Mouse (Mus musculus) heart, embryonic 13.5 days (tissue): ENCODE results near the gene Ptma. TPM values are rescaled to one million over a fixed set of nuclear protein-coding genes. Genes with fewer than 3 reads are reported as not detected.
"Not testable (repeated sequence)": the region's sequence is repeated elsewhere in the genome, so short reads cannot be mapped to it uniquely, and the experiment has no call there.

ENCODE experiments used
- ATAC-seq: fragments of 200-750 bp; cut with Nextera tagmentation; 2 replicates; pipeline ENCODE4 v1.8.0; 2017; ENCODE audit warnings: moderate TSS enrichment; ENCODE audit not compliant: insufficient number of reproducible peaks, low FRiP score, low TSS enrichment; ENCODE audit errors: extremely low read depth
- H3K27ac ChIP-seq: fragments of 300-500 bp; sonication (generic); replicated peaks from 2 replicates; pipeline ENCODE4 v1.5.1; 2015; ENCODE audit warnings: moderate library complexity, mild to moderate bottlenecking, inconsistent platforms
- H3K27me3 ChIP-seq: fragments of 300-500 bp; sonication (generic); replicated peaks from 2 replicates; pipeline ENCODE4 v1.6.1; 2015; ENCODE audit warnings: mild to moderate bottlenecking, inconsistent platforms
- H3K36me3 ChIP-seq: fragments of 300-500 bp; sonication (generic); 2 replicates; pipeline ENCODE4 v1.6.1; 2015; ENCODE audit warnings: mild to moderate bottlenecking, inconsistent platforms
- H3K4me1 ChIP-seq: fragments of 300-500 bp; sonication (generic); 2 replicates; pipeline ENCODE4 v1.6.1; 2015; ENCODE audit warnings: inconsistent platforms
- H3K4me2 ChIP-seq: fragments of 300-500 bp; sonication (generic); 2 replicates; pipeline ENCODE4 v1.6.1; 2015; ENCODE audit warnings: inconsistent platforms, mild to moderate bottlenecking, moderate library complexity
- H3K4me3 ChIP-seq: fragments of 300-500 bp; sonication (generic); 2 replicates; pipeline ENCODE4 v1.5.1; 2015; ENCODE audit warnings: moderate library complexity, mild to moderate bottlenecking, inconsistent platforms
- H3K9ac ChIP-seq: fragments of 300-500 bp; sonication (generic); 2 replicates; pipeline ENCODE4 v1.6.1; 2015; ENCODE audit warnings: inconsistent platforms, mild to moderate bottlenecking, moderate library complexity
- H3K9me3 ChIP-seq: fragments of 300-500 bp; sonication (generic); 2 replicates; pipeline ENCODE4 v1.6.1; 2016; ENCODE audit warnings: inconsistent platforms
- WGBS: fragments of 180-500 bp; shearing (Covaris S2); methylation state at CpG from one replicate; pipeline ENCODE4 v1.1.7; 2015; ENCODE audit warnings: mixed read lengths; 5-methylcytosine and 5-hydroxymethylcytosine counted together
- polyA plus RNA-seq: library from polyadenylated mRNA; unstranded; fragments of >200 nt; fragmentation: Nextera tagmentation; extraction: Ambion mirVana; gene quantifications from 2 replicates; pipeline ENCODE4 v1.2.1, GENCODE M21; 2015

Ptma gene
- polyA plus RNA-seq, 1 experiment from 2014 or later = 934 TPM

DNA sequence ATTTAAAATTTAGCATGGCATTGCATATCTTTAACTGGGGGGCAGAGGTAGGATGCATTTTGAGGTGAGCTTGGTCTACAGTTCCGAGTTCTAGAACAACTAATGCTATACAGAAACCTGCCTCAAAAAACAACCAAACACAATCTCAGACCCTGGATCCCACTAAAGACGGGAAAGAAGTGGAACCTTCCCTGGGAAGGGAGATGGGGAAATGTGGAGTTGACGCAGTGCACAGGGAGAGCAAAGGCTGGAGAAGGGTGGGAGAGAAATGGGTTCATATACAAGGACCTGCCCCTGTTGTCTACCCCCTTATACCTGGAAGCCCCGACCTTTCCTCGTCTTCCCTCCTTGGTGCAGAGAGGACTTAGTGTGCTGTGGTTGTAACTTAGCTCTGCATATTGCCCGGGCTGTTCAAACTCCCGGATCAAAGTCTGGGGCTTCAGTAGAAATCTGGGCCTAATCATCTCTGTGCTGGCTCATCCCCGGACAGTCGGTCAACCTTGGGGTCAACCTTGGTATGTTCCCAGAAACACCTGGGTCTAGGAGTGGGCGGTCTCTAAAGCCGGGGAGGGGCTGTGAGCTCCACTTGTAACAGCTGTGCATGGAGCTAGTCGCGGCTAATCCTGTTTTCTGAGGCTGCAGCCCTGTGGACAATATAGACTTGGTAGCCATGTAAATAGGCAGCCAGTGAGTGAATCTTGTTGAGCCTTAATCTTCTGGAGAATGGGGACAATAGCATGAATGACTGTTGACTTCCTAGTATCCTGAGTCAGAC, 5.2 kb downstream of the Ptma start:
- 0 out of 2 replicates have a peak overlapping the region, but pooled peaks have one; percentile 13 for H3K4me3 ChIP-seq
- WGBS = 8% methylated on average over 13 of the region's 13 CpGs
- peak overlapping the region; percentile 33 for H3K9ac ChIP-seq
- peak overlapping the region; percentile 44 for H3K4me2 ChIP-seq
- no peaks in the 10 kb centered on the region for H3K9me3 ChIP-seq
- H3K36me3 ChIP-seq = peaks cover 31% of the 10 kb centered on the region
- peak overlapping the region; percentile 69 for H3K27ac ChIP-seq
- H3K27me3 ChIP-seq = no peaks in the 10 kb centered on the region
- no peak for ATAC-seq
- peaks cover 34% of the 10 kb centered on the region for H3K4me1 ChIP-seq

DNA sequence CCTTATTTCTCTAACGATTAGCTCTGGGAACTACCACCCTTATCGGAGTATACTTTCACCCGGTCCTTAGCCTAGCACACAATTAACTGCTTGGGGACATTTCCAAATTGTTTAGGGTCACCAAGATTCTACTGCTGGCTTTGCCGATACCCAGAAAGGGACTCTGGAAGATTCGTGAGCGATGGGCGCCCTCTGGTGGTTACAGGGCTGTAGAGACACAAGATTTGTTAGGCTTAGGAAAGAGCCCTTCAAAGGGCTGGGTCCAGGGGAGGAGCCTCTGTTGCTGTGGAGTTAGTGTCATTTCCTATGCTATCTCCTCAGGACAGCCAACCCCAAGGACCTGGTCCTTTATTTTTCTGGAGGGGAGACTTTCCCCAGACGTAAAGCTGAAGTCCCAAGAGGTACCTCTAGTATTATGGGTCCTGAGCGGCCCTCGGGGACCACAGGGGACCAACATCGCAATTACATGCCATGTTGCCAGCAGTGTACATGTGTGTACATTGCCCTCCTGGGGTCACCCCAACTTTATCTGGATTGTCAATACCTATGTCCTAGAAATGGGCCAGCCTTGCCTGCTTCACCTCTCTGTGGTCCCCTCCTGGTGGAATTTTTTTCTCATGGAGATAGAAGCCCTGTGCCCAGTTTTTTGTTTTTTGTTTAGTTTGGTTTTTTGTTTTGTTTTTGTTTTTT, 6.0 kb downstream of the Ptma start:
- peak overlapping the region; percentile 69 for H3K27ac ChIP-seq
- H3K9ac ChIP-seq = peak overlapping the region; percentile 33
- peak overlapping the region; percentile 44 for H3K4me2 ChIP-seq
- H3K27me3 ChIP-seq = no peaks in the 10 kb centered on the region
- 22% methylated on average over 11 of the region's 11 CpGs for WGBS
- no peaks in the 10 kb centered on the region for H3K9me3 ChIP-seq
- H3K4me3 ChIP-seq = 0 out of 2 replicates have a peak overlapping the region, but pooled peaks have one; percentile 5
- ATAC-seq = 0 out of 2 replicates have a peak, but pooled peaks have one; percentile 32
- H3K36me3 ChIP-seq = peaks cover 31% of the 10 kb centered on the region
- H3K4me1 ChIP-seq = peaks cover 34% of the 10 kb centered on the region

DNA sequence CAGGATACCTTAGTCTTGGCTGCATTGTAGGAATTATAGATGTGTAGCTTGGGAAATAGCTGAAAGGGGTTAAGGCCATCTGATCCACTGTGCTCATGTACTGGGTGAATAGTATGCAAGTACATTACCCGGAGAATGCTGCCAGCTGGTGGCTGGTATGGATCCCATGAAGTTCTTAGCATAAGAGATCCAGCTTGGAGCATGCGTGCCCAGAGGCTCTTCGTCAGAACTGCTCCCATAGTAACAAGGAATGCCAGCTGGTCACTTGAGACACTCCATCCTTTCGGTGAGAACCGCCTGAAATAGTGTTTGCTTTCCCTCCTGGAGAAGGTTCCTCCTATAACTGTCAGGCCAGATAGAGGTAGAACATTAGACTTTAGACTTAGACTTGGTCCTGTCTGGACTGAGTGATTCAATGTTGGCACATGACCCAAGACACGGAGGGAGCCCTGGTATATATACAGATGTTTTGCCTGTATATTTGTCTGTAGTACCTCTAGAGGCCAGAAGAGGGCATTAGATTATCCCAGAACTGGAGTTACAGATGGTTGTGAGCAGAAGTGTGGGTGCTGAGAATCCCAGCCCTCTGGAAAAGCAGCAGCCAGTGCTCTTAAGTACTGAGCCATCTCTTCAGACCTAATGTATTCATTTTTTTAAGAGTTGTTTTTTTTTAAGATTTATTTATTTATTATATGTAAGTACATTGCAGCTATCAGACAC, 7.0 kb downstream of the Ptma start:
- Histone ChIP-seq H3K27me3 (no peaks in the 10 kb centered on the region), H3K4me3 (no peak overlapping the region), H3K9me3 (no peaks in the 10 kb centered on the region), H3K27ac (no peak overlapping the region), H3K4me1 (peaks cover 34% of the 10 kb centered on the region), H3K4me2 (no peak overlapping the region), H3K36me3 (peaks cover 31% of the 10 kb centered on the region), H3K9ac (no peak overlapping the region)
- no peak for ATAC-seq
- WGBS = 82% methylated on average over 6 of the region's 6 CpGs

DNA sequence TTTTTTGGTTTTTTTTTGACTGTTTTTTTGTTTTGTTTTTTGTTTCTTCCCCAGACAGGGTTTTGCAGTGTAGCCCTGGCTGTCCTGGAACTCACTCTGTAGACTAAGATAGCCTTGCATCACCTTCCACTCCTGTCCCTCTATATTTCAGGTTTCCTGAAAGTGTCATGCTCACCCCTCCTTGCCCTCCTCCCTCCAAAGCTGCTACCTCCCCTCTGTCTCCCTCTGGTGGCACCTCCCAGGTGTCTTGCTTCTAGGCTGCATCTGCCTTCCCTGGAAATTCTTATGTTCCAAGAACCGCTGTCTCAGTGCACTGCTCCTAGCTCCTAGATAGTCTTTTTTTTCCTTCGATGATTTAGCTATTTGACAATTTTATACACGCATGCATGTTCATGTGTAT, 11.9 kb downstream of the Ptma start:
- no peak overlapping the region for H3K9ac ChIP-seq
- H3K4me2 ChIP-seq = no peak overlapping the region
- no peaks in the 10 kb centered on the region for H3K4me1 ChIP-seq
- H3K27ac ChIP-seq = no peak overlapping the region
- no peak for ATAC-seq
- peaks cover 29% of the 10 kb centered on the region for H3K36me3 ChIP-seq
- WGBS = 48% methylated on average over 3 of the region's 3 CpGs
- H3K27me3 ChIP-seq = no peaks in the 10 kb centered on the region
- H3K4me3 ChIP-seq = no peak overlapping the region
- H3K9me3 ChIP-seq = no peaks in the 10 kb centered on the region

DNA sequence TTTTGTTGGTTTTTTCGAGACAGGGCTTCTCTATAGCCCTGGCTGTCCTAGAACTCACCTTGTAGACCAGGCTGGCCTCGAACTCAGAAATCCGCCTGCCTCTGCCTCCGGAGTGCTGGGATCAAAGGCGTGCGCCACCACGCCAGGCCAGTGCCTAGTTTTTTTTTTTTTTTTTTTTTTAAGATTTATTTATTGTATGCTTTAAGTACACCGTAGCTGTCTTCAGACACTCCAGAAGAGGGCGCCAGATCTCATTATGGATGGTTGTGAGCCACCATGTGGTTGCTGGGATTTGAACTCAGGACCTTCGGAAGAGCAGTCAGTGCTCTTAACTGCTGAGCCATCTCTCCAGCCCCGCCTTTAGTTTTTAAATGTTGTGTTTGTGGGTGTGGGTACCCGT, 13.1 kb downstream of the Ptma start:
- H3K36me3 ChIP-seq = peaks cover 34% of the 10 kb centered on the region
- WGBS = 86% methylated on average over 12 of the region's 12 CpGs

DNA sequence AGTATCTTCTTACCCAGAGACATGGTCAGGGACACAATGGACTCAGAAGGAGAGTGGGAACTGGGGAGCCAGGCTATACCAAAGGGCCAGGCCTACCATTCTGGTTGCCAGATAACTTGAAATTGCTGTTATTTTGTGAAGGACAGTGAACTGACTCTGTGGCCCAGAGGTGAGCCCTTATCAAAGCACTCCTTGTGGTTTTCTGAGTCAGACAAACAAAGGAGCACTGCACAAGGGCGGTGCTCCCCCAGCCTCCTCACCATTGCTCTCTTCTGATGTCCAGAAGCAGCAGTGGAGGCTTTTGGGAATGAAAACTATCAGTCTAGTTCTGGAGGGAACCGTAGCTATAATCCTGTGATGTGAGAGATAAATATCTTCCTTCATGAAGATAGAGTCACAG, 16.1 kb downstream of the Ptma start:
- no peaks in the 10 kb centered on the region for H3K27me3 ChIP-seq
- no peaks in the 10 kb centered on the region for H3K9me3 ChIP-seq
- H3K4me1 ChIP-seq = no peaks in the 10 kb centered on the region
- H3K4me3 ChIP-seq = no peak overlapping the region
- no peak overlapping the region for H3K9ac ChIP-seq
- no peak overlapping the region for H3K27ac ChIP-seq
- 80% methylated on average over 2 of the region's 2 CpGs for WGBS
- peaks cover 64% of the 10 kb centered on the region for H3K36me3 ChIP-seq
- H3K4me2 ChIP-seq = no peak overlapping the region
- ATAC-seq = no peak

More for the DNA sequence above, 13.1 kb downstream of the Ptma start:
- H3K4me2 ChIP-seq, H3K9ac ChIP-seq, H3K4me3 ChIP-seq, H3K27ac ChIP-seq, ATAC-seq, H3K27me3 ChIP-seq, H3K9me3 ChIP-seq, H3K4me1 ChIP-seq: not testable (repeated sequence)

DNA sequence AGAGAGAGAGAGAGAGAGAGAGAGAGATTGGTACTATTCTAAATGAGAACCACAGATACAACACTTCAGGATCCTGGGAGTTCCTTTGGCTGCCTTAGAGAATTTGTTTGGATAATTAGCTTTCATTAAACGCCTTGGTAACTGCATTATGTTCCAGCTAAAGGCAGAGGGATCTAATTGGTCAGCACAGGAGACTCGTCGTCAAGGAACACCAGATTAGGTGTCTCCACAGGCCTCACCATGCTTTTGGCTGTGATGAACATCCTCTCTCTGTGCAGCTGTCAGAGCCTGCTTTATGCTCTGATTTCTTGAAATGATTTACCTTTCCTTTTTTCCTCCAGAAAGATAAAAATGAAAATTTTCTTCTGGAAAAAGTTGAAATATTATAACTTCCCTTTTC, 20.3 kb downstream of the Ptma start:
- H3K4me3 ChIP-seq = no peak overlapping the region
- H3K4me1 ChIP-seq = peaks cover 11% of the 10 kb centered on the region
- H3K27ac ChIP-seq = no peak overlapping the region
- H3K4me2 ChIP-seq = no peak overlapping the region
- WGBS = 76% methylated on average over 3 of the region's 3 CpGs
- H3K27me3 ChIP-seq = no peaks in the 10 kb centered on the region
- no peaks in the 10 kb centered on the region for H3K9me3 ChIP-seq
- H3K36me3 ChIP-seq = peaks cover 72% of the 10 kb centered on the region
- H3K9ac ChIP-seq = no peak overlapping the region
- no peak for ATAC-seq

DNA sequence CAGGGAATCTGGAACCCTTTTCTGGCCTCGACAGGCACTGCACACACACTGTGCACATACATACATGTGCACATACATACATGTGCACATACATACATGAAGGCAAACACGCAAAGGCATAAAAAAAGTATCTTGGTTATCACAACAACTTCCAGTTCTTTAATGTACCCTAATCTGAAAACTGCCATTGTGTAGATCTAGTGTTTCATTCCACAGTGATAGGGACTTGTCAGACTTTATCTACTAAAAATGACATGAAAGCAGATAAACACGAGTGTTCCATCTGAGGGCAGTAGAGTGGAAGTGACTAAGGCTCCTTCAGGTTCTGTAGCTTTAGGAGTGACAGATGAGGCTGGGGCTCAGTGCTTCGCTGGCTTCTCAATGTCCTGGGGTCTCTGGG, 24.8 kb downstream of the Ptma start:
- Histone ChIP-seq H3K4me3 (no peak overlapping the region), H3K27me3 (no peaks in the 10 kb centered on the region), H3K9me3 (no peaks in the 10 kb centered on the region), H3K4me2 (no peak overlapping the region), H3K4me1 (peaks cover 15% of the 10 kb centered on the region), H3K27ac (no peak overlapping the region), H3K9ac (no peak overlapping the region), H3K36me3 (peaks cover 37% of the 10 kb centered on the region)
- 63% methylated on average over 4 of the region's 4 CpGs for WGBS
- no peak for ATAC-seq

DNA sequence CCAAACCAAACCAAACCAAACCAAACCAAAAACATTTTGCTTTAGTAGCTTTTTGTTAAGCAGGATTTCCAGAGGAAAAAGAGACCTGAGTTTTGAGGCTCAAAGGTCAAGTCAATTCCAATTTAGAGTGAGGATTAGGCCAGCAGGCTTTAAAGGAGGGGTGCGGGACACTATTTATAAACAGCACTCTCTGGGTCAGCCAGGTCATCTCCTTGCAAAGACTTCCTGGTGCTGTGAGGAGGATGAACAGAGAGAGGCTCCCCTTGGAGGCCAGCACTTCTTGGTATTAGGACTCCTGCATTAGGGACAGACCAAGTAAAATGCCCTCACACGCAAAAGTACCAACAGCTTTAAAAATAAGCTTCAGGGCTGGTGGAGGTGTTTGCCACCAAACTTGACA, 25.4 kb downstream of the Ptma start:
- H3K9ac ChIP-seq = no peak overlapping the region
- H3K27ac ChIP-seq = no peak overlapping the region
- no peak for ATAC-seq
- H3K4me2 ChIP-seq = no peak overlapping the region
- H3K4me1 ChIP-seq = peaks cover 15% of the 10 kb centered on the region
- no peaks in the 10 kb centered on the region for H3K9me3 ChIP-seq
- WGBS = 38% methylated on average over 2 of the region's 2 CpGs
- H3K4me3 ChIP-seq = no peak overlapping the region
- H3K36me3 ChIP-seq = peaks cover 36% of the 10 kb centered on the region
- H3K27me3 ChIP-seq = no peaks in the 10 kb centered on the region

DNA sequence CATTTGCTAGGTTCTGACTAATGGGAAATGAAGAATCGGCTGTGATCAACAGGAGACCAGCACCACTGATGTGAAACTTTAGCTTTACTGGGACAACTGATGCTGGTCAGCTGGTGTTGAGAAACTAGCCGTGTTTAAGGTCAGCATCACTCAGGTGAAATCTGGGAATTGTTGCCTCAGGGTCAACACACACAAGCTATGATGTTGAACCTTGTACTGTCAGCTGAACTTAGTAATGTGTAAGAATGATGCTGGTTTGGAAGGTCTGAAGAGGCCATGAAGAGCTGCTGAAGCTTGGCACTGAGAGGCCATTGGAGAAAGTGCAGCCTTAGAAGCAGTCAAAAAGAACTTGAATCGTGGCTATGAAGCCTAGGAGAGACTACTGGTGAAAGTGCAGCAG, 29.1 kb downstream of the Ptma start:
- Histone ChIP-seq H3K4me1 (peaks cover 22% of the 10 kb centered on the region), H3K4me3 (no peak overlapping the region), H3K9me3 (no peaks in the 10 kb centered on the region), H3K4me2 (no peak overlapping the region), H3K27ac (no peak overlapping the region), H3K9ac (no peak overlapping the region), H3K27me3 (no peaks in the 10 kb centered on the region), H3K36me3 (peaks cover 35% of the 10 kb centered on the region)
- 79% methylated on average over 3 of the region's 3 CpGs for WGBS
- ATAC-seq = no peak

DNA sequence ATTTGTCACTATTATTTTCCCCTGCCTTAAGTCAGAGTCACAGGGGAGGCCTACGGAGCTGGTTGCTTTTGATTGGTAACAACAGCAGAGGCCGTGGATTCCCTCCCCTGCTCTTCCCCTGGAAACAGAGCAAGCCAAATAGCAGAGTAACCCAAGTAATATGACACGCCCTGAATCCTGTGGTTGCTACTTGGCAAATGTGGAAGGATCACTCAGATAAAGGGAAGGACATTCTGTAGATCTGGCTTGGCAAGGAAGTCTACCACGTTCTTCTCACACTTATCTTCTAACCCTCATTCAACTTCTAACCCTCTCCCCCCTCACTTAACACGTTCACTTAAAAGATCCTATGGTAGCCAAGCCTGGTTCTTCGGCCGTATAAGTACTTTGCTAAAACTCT, 31.3 kb downstream of the Ptma start:
- Histone ChIP-seq H3K36me3 (peaks cover 44% of the 10 kb centered on the region), H3K4me1 (peaks cover 13% of the 10 kb centered on the region), H3K9me3 (no peaks in the 10 kb centered on the region), H3K4me3 (no peak overlapping the region), H3K27me3 (no peaks in the 10 kb centered on the region), H3K9ac (no peak overlapping the region), H3K27ac (no peak overlapping the region), H3K4me2 (no peak overlapping the region)
- no peak for ATAC-seq
- WGBS = 44% methylated on average over 7 of the region's 7 CpGs
